In genomic region chr4:118077293-118077752, GRCm38 (mm10) we compare ENCODE assay signal across 12 mouse cellular contexts. TPM values are rescaled to one million over a fixed set of nuclear protein-coding genes. Genes with fewer than 3 reads are reported as not detected.
DNase-seq lines count a peak whose midpoint lies in the region; ATAC-seq and TF ChIP-seq lines count a peak whose summit lies in the region.
"Had no signal": no experiment of that assay in that cellular context is flagged by ENCODE, and none has a peak within 500 bp of the region (broad histone marks: within the 10 kb centered on the region; RNA-seq: fewer than 3 reads in every experiment).

No protein-coding gene starts in this region.

- intact Hi-C loops in heart, postnatal 36 days (cut with DNase I), result no loop called here

- H3K4me1 ChIP-seq in stomach, embryonic 14.5 days (ENCODE audit: control insufficient read depth, insufficient read depth, low read length), result no peaks in the 10 kb centered on the region
- H3K4me1 ChIP-seq in stomach, postnatal 0 days (replicated peaks; ENCODE audit: control insufficient read depth, insufficient read depth), result no peaks in the 10 kb centered on the region
- H3K4me1 ChIP-seq in stomach, embryonic 16.5 days (ENCODE audit: control insufficient read depth, insufficient read depth, low read length), result peaks cover 21% of the 10 kb centered on the region; the same call in 1 of the 2 replicates
- peaks cover 48% of the 10 kb centered on the region for H3K4me1 ChIP-seq in heart, embryonic 10.5 days
- H3K4me1 ChIP-seq: midbrain, embryonic 15.5 days had no signal

- TF ChIP-seq CTCF in stomach, postnatal 0 days (IDR thresholded peaks at IDR 0.05; ENCODE audit: low read depth), result no peak

- no peak overlapping the region for H3K4me3 ChIP-seq in stomach, embryonic 14.5 days (ENCODE audit: low read depth, low read length)
- H3K4me3 ChIP-seq in stomach, postnatal 0 days (ENCODE audit: low read depth, low read length), result no peak overlapping the region
- H3K4me3 ChIP-seq in stomach, embryonic 16.5 days (replicated peaks; ENCODE audit: low read length), result no peak overlapping the region
- H3K4me3 ChIP-seq in heart, embryonic 10.5 days, result no peak overlapping the region
- H3K4me3 ChIP-seq: midbrain, embryonic 15.5 days had no signal

- TF ChIP-seq EP300 in stomach, postnatal 0 days (optimal IDR thresholded peaks at IDR 0.05), result no peak

- peak; percentile 87 for DNase-seq in heart, adult 11 months
- DNase-seq in heart, postnatal 36 days, result no peak
- no peak for DNase-seq in stomach, postnatal 0 days (ENCODE audit: low spot score)
- peak; percentile 65 to 78 for DNase-seq in kidney, postnatal 4 days
- no peak for DNase-seq in right cerebral cortex, postnatal 4 days
- no peak for DNase-seq in heart, embryonic 10.5 days (ENCODE audit: low spot score)
- DNase-seq: cerebellum, postnatal 36 days; gastrocnemius, postnatal 25 days had no signal

- H3K27me3 ChIP-seq in stomach, embryonic 14.5 days (ENCODE audit: control insufficient read depth, insufficient read depth, low read length), result no peaks in the 10 kb centered on the region
- no peaks in the 10 kb centered on the region for H3K27me3 ChIP-seq in stomach, postnatal 0 days (ENCODE audit: control insufficient read depth, insufficient read depth, low read length)
- no peaks in the 10 kb centered on the region for H3K27me3 ChIP-seq in stomach, embryonic 16.5 days (ENCODE audit: control insufficient read depth, insufficient read depth, low read length)
- H3K27me3 ChIP-seq in heart, embryonic 10.5 days (ENCODE audit: insufficient read depth, poor library complexity, severe bottlenecking), result no peaks in the 10 kb centered on the region
- H3K27me3 ChIP-seq: midbrain, embryonic 15.5 days had no signal

- ATAC-seq in stomach, embryonic 14.5 days (ENCODE audit: insufficient number of reproducible peaks, insufficient read depth, low FRiP score, low read depth), result peak; percentile 66; the same call in 1 of the 2 replicates
- no peak for ATAC-seq in stomach, postnatal 0 days (ENCODE audit: low FRiP score, low TSS enrichment)
- ATAC-seq in stomach, embryonic 16.5 days (ENCODE audit: insufficient read depth, low FRiP score), result peak; percentile 46
- ATAC-seq: lung, postnatal 0 days; midbrain, embryonic 15.5 days had no signal

- H3K27ac ChIP-seq in stomach, embryonic 14.5 days (ENCODE audit: low read length), result peak overlapping the region; percentile 61; the same call in 1 of the 2 replicates
- H3K27ac ChIP-seq in stomach, postnatal 0 days (replicated peaks), result no peak overlapping the region
- peak overlapping the region; percentile 70 for H3K27ac ChIP-seq in stomach, embryonic 16.5 days (ENCODE audit: low read length)
- H3K27ac ChIP-seq in heart, embryonic 10.5 days, result no peak overlapping the region; the same call in 1 of the 2 replicates
- H3K27ac ChIP-seq: midbrain, embryonic 15.5 days had no signal

- WGBS in stomach, embryonic 14.5 days, result 34% methylated on average over 12 of the region's 12 CpGs
- 43% methylated on average over 12 of the region's 12 CpGs for WGBS in stomach, postnatal 0 days
- 44% methylated on average over 12 of the region's 12 CpGs for WGBS in stomach, embryonic 16.5 days
- 51% methylated on average over 12 of the region's 12 CpGs for WGBS in heart, embryonic 10.5 days

- H3K9ac ChIP-seq in stomach, embryonic 14.5 days (replicated peaks; ENCODE audit: low read depth, low read length), result no peak overlapping the region
- no peak overlapping the region for H3K9ac ChIP-seq in stomach, postnatal 0 days (ENCODE audit: low read length)
- no peak overlapping the region for H3K9ac ChIP-seq in stomach, embryonic 16.5 days (ENCODE audit: low read length)
- H3K9ac ChIP-seq: midbrain, embryonic 15.5 days had no signal

- H3K4me2 ChIP-seq in stomach, embryonic 14.5 days (replicated peaks; ENCODE audit: low read depth, low read length), result no peak overlapping the region
- no peak overlapping the region for H3K4me2 ChIP-seq in stomach, postnatal 0 days (replicated peaks; ENCODE audit: low read depth)
- H3K4me2 ChIP-seq in stomach, embryonic 16.5 days (ENCODE audit: low read depth, low read length), result no peak overlapping the region
- H3K4me2 ChIP-seq: midbrain, embryonic 15.5 days had no signal

- no peaks in the 10 kb centered on the region for H3K9me3 ChIP-seq in stomach, embryonic 14.5 days (ENCODE audit: control insufficient read depth, low read depth, low read length)
- H3K9me3 ChIP-seq in stomach, postnatal 0 days (ENCODE audit: control insufficient read depth, low read length), result no peaks in the 10 kb centered on the region
- H3K9me3 ChIP-seq in stomach, embryonic 16.5 days (replicated peaks; ENCODE audit: control insufficient read depth, low read length), result peaks cover 5% of the 10 kb centered on the region
- no peaks in the 10 kb centered on the region for H3K9me3 ChIP-seq in heart, embryonic 10.5 days
- H3K9me3 ChIP-seq: midbrain, embryonic 15.5 days had no signal

- no peaks in the 10 kb centered on the region for H3K36me3 ChIP-seq in stomach, embryonic 14.5 days (ENCODE audit: control insufficient read depth, insufficient read depth, low read length)
- H3K36me3 ChIP-seq in stomach, postnatal 0 days (ENCODE audit: control insufficient read depth, insufficient read depth, low read length), result no peaks in the 10 kb centered on the region
- H3K36me3 ChIP-seq in stomach, embryonic 16.5 days (ENCODE audit: control insufficient read depth, insufficient read depth, low read length), result 0 out of 2 replicates have a peak, but pooled peaks cover 4% of the 10 kb centered on the region
- H3K36me3 ChIP-seq in heart, embryonic 10.5 days, result peaks cover 6% of the 10 kb centered on the region; the same call in 1 of the 2 replicates
- H3K36me3 ChIP-seq: midbrain, embryonic 15.5 days had no signal

RNA-seq across cellular contexts. Expression of gene St3gal3, which starts 57.4 kb away (rescaled TPM):
- total RNA-seq in heart, postnatal 36 days (2021), result 10 to 100 TPM; 60.3 to 66.4 TPM
- 5.0 and 6.1 TPM in 2 replicates for polyA plus RNA-seq in stomach, embryonic 14.5 days (2014; fragmentation: Nextera tagmentation; extraction: Ambion mirVana)
- 3.0 and 3.2 TPM in 2 replicates for polyA plus RNA-seq in stomach, postnatal 0 days (2015; fragmentation: Nextera tagmentation; extraction: Ambion mirVana)
- 5.2 TPM in 2 replicates for polyA plus RNA-seq in stomach, embryonic 16.5 days (2015; fragmentation: Nextera tagmentation; extraction: Ambion mirVana)
- polyA plus RNA-seq in heart, embryonic 10.5 days (2016; fragmentation: Nextera tagmentation; extraction: Ambion mirVana), result 6.6 and 7.2 TPM in 2 replicates

Comparison
In these comparisons a context has a peak if more than half of its experiments do, and no peak if none do; other contexts are left out.
1. DNase-seq: peak in heart, adult 11 months (single experiment) and kidney, postnatal 4 days (2 of 2); none in heart, postnatal 36 days (0 of 2), stomach, postnatal 0 days (single experiment), right cerebral cortex, postnatal 4 days (single experiment) and heart, embryonic 10.5 days (single experiment).
2. H3K27ac ChIP-seq: peak in stomach, embryonic 14.5 days (single experiment) and stomach, embryonic 16.5 days (single experiment); none in stomach, postnatal 0 days (single experiment) and heart, embryonic 10.5 days (single experiment).